Comparison of ENCODE assay signal across 25 mouse cellular contexts in genomic region chr3:107868452-107868851, GRCm38 (mm10). TPM values are rescaled to one million over a fixed set of nuclear protein-coding genes. Genes with fewer than 3 reads are reported as not detected.
DNase-seq lines count a peak whose midpoint lies in the region; ATAC-seq and TF ChIP-seq lines count a peak whose summit lies in the region.
"Had no signal": no experiment of that assay in that cellular context is flagged by ENCODE, and none has a peak within 500 bp of the region (broad histone marks: within the 10 kb centered on the region; RNA-seq: fewer than 3 reads in every experiment).

No protein-coding gene starts in this region.

- H3K4me1 ChIP-seq in hindbrain, postnatal 0 days (ENCODE audit: insufficient read depth, low read length) = peaks cover 8% of the 10 kb centered on the region; the same call in 1 of the 2 replicates
- H3K4me1 ChIP-seq in hindbrain, embryonic 13.5 days (replicated peaks) = peaks cover 24% of the 10 kb centered on the region
- H3K4me1 ChIP-seq in midbrain, embryonic 12.5 days = peaks cover 15% of the 10 kb centered on the region
- H3K4me1 ChIP-seq in midbrain, embryonic 16.5 days (ENCODE audit: control insufficient read depth, insufficient read depth, low read length) = peaks cover 9% of the 10 kb centered on the region
- H3K4me1 ChIP-seq in limb, embryonic 15.5 days = peaks cover 9% of the 10 kb centered on the region

- H3K9ac ChIP-seq in hindbrain, postnatal 0 days (replicated peaks; ENCODE audit: low read length) = no peak overlapping the region
- H3K9ac ChIP-seq in hindbrain, embryonic 13.5 days = no peak overlapping the region
- H3K9ac ChIP-seq in midbrain, embryonic 12.5 days (replicated peaks) = no peak overlapping the region
- no peak overlapping the region for H3K9ac ChIP-seq in midbrain, embryonic 16.5 days (ENCODE audit: low read depth, low read length)
- H3K9ac ChIP-seq in limb, embryonic 15.5 days = peak overlapping the region; percentile 5; the same call in 1 of the 2 replicates
- H3K9ac ChIP-seq: forebrain, embryonic 13.5 days; heart, embryonic 15.5 days; liver, postnatal 0 days; neural tube, embryonic 12.5 days; stomach, embryonic 15.5 days had no signal

- WGBS in hindbrain, postnatal 0 days = 88% methylated on average over 22 of the region's 22 CpGs
- 93% methylated on average over 22 of the region's 22 CpGs for WGBS in hindbrain, embryonic 13.5 days
- 91% methylated on average over 22 of the region's 22 CpGs for WGBS in midbrain, embryonic 12.5 days
- 92% methylated on average over 22 of the region's 22 CpGs for WGBS in midbrain, embryonic 16.5 days
- 87% methylated on average over 22 of the region's 22 CpGs for WGBS in limb, embryonic 15.5 days

- no peak overlapping the region for H3K4me3 ChIP-seq in hindbrain, postnatal 0 days (ENCODE audit: low read length)
- H3K4me3 ChIP-seq in hindbrain, embryonic 13.5 days = no peak overlapping the region
- H3K4me3 ChIP-seq in midbrain, embryonic 12.5 days = no peak overlapping the region
- no peak overlapping the region for H3K4me3 ChIP-seq in midbrain, embryonic 16.5 days (ENCODE audit: low read depth, low read length)
- H3K4me3 ChIP-seq in limb, embryonic 15.5 days = no peak overlapping the region
- H3K4me3 ChIP-seq: forebrain, embryonic 13.5 days; heart, embryonic 15.5 days; neural tube, embryonic 12.5 days; stomach, embryonic 15.5 days had no signal

- no peaks in the 10 kb centered on the region for H3K9me3 ChIP-seq in hindbrain, postnatal 0 days (ENCODE audit: low read length)
- H3K9me3 ChIP-seq in hindbrain, embryonic 13.5 days = no peaks in the 10 kb centered on the region
- H3K9me3 ChIP-seq in midbrain, embryonic 12.5 days = no peaks in the 10 kb centered on the region
- H3K9me3 ChIP-seq in midbrain, embryonic 16.5 days (replicated peaks; ENCODE audit: control insufficient read depth, low read length, poor library complexity, severe bottlenecking) = no peaks in the 10 kb centered on the region
- no peaks in the 10 kb centered on the region for H3K9me3 ChIP-seq in limb, embryonic 15.5 days
- H3K9me3 ChIP-seq: forebrain, embryonic 13.5 days; heart, embryonic 15.5 days; neural tube, embryonic 12.5 days; stomach, embryonic 15.5 days had no signal

- 0 out of 2 replicates have a peak overlapping the region, but pooled peaks have one; percentile 29 for H3K27ac ChIP-seq in hindbrain, postnatal 0 days
- no peak overlapping the region for H3K27ac ChIP-seq in hindbrain, embryonic 13.5 days
- H3K27ac ChIP-seq in midbrain, embryonic 12.5 days (replicated peaks) = peak overlapping the region; percentile 65; the same call in 1 of the 2 replicates
- H3K27ac ChIP-seq in midbrain, embryonic 16.5 days (ENCODE audit: low read length) = no peak overlapping the region
- H3K27ac ChIP-seq in limb, embryonic 15.5 days = no peak overlapping the region
- H3K27ac ChIP-seq: heart, embryonic 15.5 days; neural tube, embryonic 12.5 days; stomach, embryonic 15.5 days had no signal

- no peak for TF ChIP-seq CTCF in hindbrain, postnatal 0 days (IDR thresholded peaks at IDR 0.05; ENCODE audit: low read depth)

- H3K27me3 ChIP-seq in hindbrain, postnatal 0 days (ENCODE audit: insufficient read depth, low read length) = no peaks in the 10 kb centered on the region
- H3K27me3 ChIP-seq in hindbrain, embryonic 13.5 days = no peaks in the 10 kb centered on the region; the same call in 1 of the 2 replicates
- peaks cover 10% of the 10 kb centered on the region; the same call in 1 of the 2 replicates for H3K27me3 ChIP-seq in midbrain, embryonic 12.5 days
- no peaks in the 10 kb centered on the region for H3K27me3 ChIP-seq in midbrain, embryonic 16.5 days (ENCODE audit: control insufficient read depth, insufficient read depth, low read depth, low read length)
- H3K27me3 ChIP-seq in limb, embryonic 15.5 days = no peaks in the 10 kb centered on the region; the same call in 1 of the 2 replicates
- H3K27me3 ChIP-seq: heart, embryonic 15.5 days; neural tube, embryonic 12.5 days; stomach, embryonic 15.5 days had no signal

- H3K4me2 ChIP-seq in hindbrain, postnatal 0 days (ENCODE audit: low read depth, low read length) = no peak overlapping the region
- no peak overlapping the region for H3K4me2 ChIP-seq in hindbrain, embryonic 13.5 days
- H3K4me2 ChIP-seq in midbrain, embryonic 12.5 days (replicated peaks) = no peak overlapping the region
- no peak overlapping the region for H3K4me2 ChIP-seq in midbrain, embryonic 16.5 days (ENCODE audit: low read length)
- H3K4me2 ChIP-seq in limb, embryonic 15.5 days = no peak overlapping the region
- H3K4me2 ChIP-seq: forebrain, embryonic 13.5 days; heart, embryonic 15.5 days; neural tube, embryonic 12.5 days; stomach, embryonic 15.5 days had no signal

- H3K36me3 ChIP-seq in hindbrain, postnatal 0 days (ENCODE audit: insufficient read depth, low read length) = no peaks in the 10 kb centered on the region
- no peaks in the 10 kb centered on the region for H3K36me3 ChIP-seq in hindbrain, embryonic 13.5 days
- H3K36me3 ChIP-seq in midbrain, embryonic 12.5 days = no peaks in the 10 kb centered on the region
- H3K36me3 ChIP-seq in midbrain, embryonic 16.5 days (ENCODE audit: control insufficient read depth, insufficient read depth, low read length) = no peaks in the 10 kb centered on the region
- no peaks in the 10 kb centered on the region for H3K36me3 ChIP-seq in limb, embryonic 15.5 days
- H3K36me3 ChIP-seq: heart, embryonic 15.5 days; neural tube, embryonic 12.5 days; stomach, embryonic 15.5 days had no signal

- no peak for ATAC-seq in hindbrain, postnatal 0 days
- no peak for ATAC-seq in hindbrain, embryonic 13.5 days (ENCODE audit: low FRiP score)
- ATAC-seq in midbrain, embryonic 12.5 days (ENCODE audit: low FRiP score, low read depth) = no peak
- ATAC-seq in midbrain, embryonic 16.5 days = no peak
- ATAC-seq in limb, embryonic 15.5 days (ENCODE audit: insufficient number of reproducible peaks, low FRiP score, low TSS enrichment, low read depth) = no peak
- ATAC-seq: inflammation-experienced regulatory T-cells, adult 6 months; liver, postnatal 0 days had no signal

- DNase-seq in hindbrain, postnatal 0 days (ENCODE audit: low spot score) = no peak
- DNase-seq in ZHBTc4 (ENCODE audit: low read depth, low spot score) = peak; percentile 33
- no peak for DNase-seq in frontal cortex, postnatal 10 days (ENCODE audit: low spot score in 2 of 2)
- DNase-seq: adrenal gland, postnatal 10 days; cerebellum, postnatal 36 days; gastrocnemius, postnatal 36 days; kidney, adult 9 months; kidney, postnatal 25 days; liver, postnatal 0 days; lung, postnatal 10 days; thymus, adult 18-20 months; thymus, postnatal 4 days had no signal

RNA-seq across cellular contexts. Expression of gene Eps8l3, which starts 8.6 kb away (rescaled TPM):
- total RNA-seq in hindbrain, postnatal 0 days (2014; rRNA removed) = not detected in 2 replicates
- polyA plus RNA-seq in hindbrain, postnatal 0 days (2015; fragmentation: Nextera tagmentation; extraction: Ambion mirVana) = not detected in 2 replicates
- not detected in 2 replicates for polyA plus RNA-seq in hindbrain, embryonic 13.5 days (2015; fragmentation: Nextera tagmentation; extraction: Ambion mirVana)
- not detected in 2 replicates for polyA plus RNA-seq in midbrain, embryonic 12.5 days (2016; fragmentation: Nextera tagmentation; extraction: Ambion mirVana)
- polyA plus RNA-seq in midbrain, embryonic 16.5 days (2015; fragmentation: Nextera tagmentation; extraction: Ambion mirVana) = not detected in 2 replicates
- polyA plus RNA-seq in limb, embryonic 15.5 days (2015; fragmentation: Nextera tagmentation; extraction: Ambion mirVana) = not detected in 2 replicates
- total RNA-seq: adrenal gland, postnatal 10 days; gastrocnemius, postnatal 36 days; heart, adult 8-10 months; hematopoietic stem cell, adult 5-6 weeks; left cerebral cortex, adult 8-10 months had no signal
- polyA plus RNA-seq: C2C12; forebrain, embryonic 13.5 days; heart, embryonic 15.5 days; inflammation-experienced regulatory T-cells, adult 6 months; liver, postnatal 0 days; neural tube, embryonic 12.5 days had no signal

RNA-seq across cellular contexts. Expression of gene Gstm5, which starts 27.2 kb away (rescaled TPM):
- total RNA-seq in hindbrain, postnatal 0 days (2014; rRNA removed) = 164 and 179 TPM in 2 replicates
- polyA plus RNA-seq in hindbrain, postnatal 0 days (2015; fragmentation: Nextera tagmentation; extraction: Ambion mirVana) = 383 and 384 TPM in 2 replicates
- polyA plus RNA-seq in hindbrain, embryonic 13.5 days (2015; fragmentation: Nextera tagmentation; extraction: Ambion mirVana) = 230 and 243 TPM in 2 replicates
- 219 and 231 TPM in 2 replicates for polyA plus RNA-seq in midbrain, embryonic 12.5 days (2016; fragmentation: Nextera tagmentation; extraction: Ambion mirVana)
- polyA plus RNA-seq in midbrain, embryonic 16.5 days (2015; fragmentation: Nextera tagmentation; extraction: Ambion mirVana) = 225 and 239 TPM in 2 replicates
- polyA plus RNA-seq in limb, embryonic 15.5 days (2015; fragmentation: Nextera tagmentation; extraction: Ambion mirVana) = 168 and 185 TPM in 2 replicates

Comparison
In these comparisons a context has a peak if more than half of its experiments do, and no peak if none do; other contexts are left out.
1. H3K27ac ChIP-seq: peak in hindbrain, postnatal 0 days (single experiment) and midbrain, embryonic 12.5 days (single experiment); none in hindbrain, embryonic 13.5 days (single experiment), midbrain, embryonic 16.5 days (single experiment) and limb, embryonic 15.5 days (single experiment).